Comparison of ENCODE assay signal across 15 mouse cellular contexts in genomic region chr3:21544456-21544855, GRCm38 (mm10).
A peak's percentile ranks its signal among the peaks of the same experiment; 100 is the strongest.
DNase-seq lines count a peak whose midpoint lies in the region; ATAC-seq and TF ChIP-seq lines count a peak whose summit lies in the region.
"Had no signal": no experiment of that assay in that cellular context is flagged by ENCODE, and none has a peak within 500 bp of the region (broad histone marks: within the 10 kb centered on the region; RNA-seq: fewer than 3 reads in every experiment).

No protein-coding gene starts in this region.

- H3K27me3 ChIP-seq in forebrain, embryonic 12.5 days: no peaks in the 10 kb centered on the region
- peaks cover 4% of the 10 kb centered on the region; the same call in 1 of the 2 replicates for H3K27me3 ChIP-seq in forebrain, embryonic 10.5 days (ENCODE audit: poor library complexity, severe bottlenecking)
- H3K27me3 ChIP-seq: liver, embryonic 12.5 days had no signal

- intact Hi-C loops in left cerebral cortex, adult 2 months (cut with DNase I): no loop called here
- intact Hi-C loops in heart, postnatal 36 days (cut with DNase I): no loop called here

- no peak for TF ChIP-seq CTCF in left cerebral cortex, adult 2 months (IDR thresholded peaks at IDR 0.05)

- WGBS in forebrain, embryonic 12.5 days: 75% methylated on average over 2 of the region's 2 CpGs
- 66% methylated on average over 2 of the region's 2 CpGs for WGBS in forebrain, embryonic 10.5 days

- peaks cover 14% of the 10 kb centered on the region; the same call in 1 of the 2 replicates for H3K4me1 ChIP-seq in forebrain, embryonic 12.5 days
- peaks cover 24% of the 10 kb centered on the region for H3K4me1 ChIP-seq in forebrain, embryonic 10.5 days
- H3K4me1 ChIP-seq: liver, embryonic 12.5 days had no signal

- H3K4me2 ChIP-seq in forebrain, embryonic 12.5 days: no peak overlapping the region
- H3K4me2 ChIP-seq: liver, embryonic 12.5 days had no signal

- no peak overlapping the region for H3K9ac ChIP-seq in forebrain, embryonic 12.5 days
- H3K9ac ChIP-seq: liver, embryonic 12.5 days had no signal

- no peak for DNase-seq in forebrain, embryonic 10.5 days (ENCODE audit: extremely low spot score, low spot score)
- peak; percentile 87 for DNase-seq in right cerebral cortex, adult 18-20 months
- no peak for DNase-seq in right cerebral cortex, postnatal 14 days
- DNase-seq in left cerebral cortex, adult 2 months (ENCODE audit: extremely low spot score in 1 of 2, low spot score in 2 of 2): peak; percentile 36 to 58
- DNase-seq in telencephalon, adult 2 months (ENCODE audit: low read depth, low spot score): peak; percentile 90
- DNase-seq in lung, postnatal 4 days: no peak
- no peak for DNase-seq in heart, postnatal 36 days
- DNase-seq: cerebellum, postnatal 25 days; gastrocnemius, postnatal 36 days; lung, postnatal 14 days; thymus, adult 2 months had no signal

- H3K36me3 ChIP-seq in forebrain, embryonic 12.5 days (replicated peaks): no peaks in the 10 kb centered on the region
- H3K36me3 ChIP-seq in forebrain, embryonic 10.5 days (replicated peaks): no peaks in the 10 kb centered on the region
- H3K36me3 ChIP-seq: G1E; liver, embryonic 12.5 days had no signal

- H3K4me3 ChIP-seq in forebrain, embryonic 12.5 days (replicated peaks): no peak overlapping the region
- no peak overlapping the region for H3K4me3 ChIP-seq in forebrain, embryonic 10.5 days
- no peak overlapping the region for H3K4me3 ChIP-seq in left cerebral cortex, adult 2 months
- H3K4me3 ChIP-seq: liver, embryonic 12.5 days had no signal

- H3K9me3 ChIP-seq in forebrain, embryonic 12.5 days: no peaks in the 10 kb centered on the region
- no peaks in the 10 kb centered on the region for H3K9me3 ChIP-seq in forebrain, embryonic 10.5 days
- H3K9me3 ChIP-seq: G1E; liver, embryonic 12.5 days had no signal

- ATAC-seq in forebrain, embryonic 12.5 days (ENCODE audit: low FRiP score): no peak
- ATAC-seq: activated CD4-positive, CD25-positive, alpha-beta regulatory T cell, adult 4 months; liver, embryonic 12.5 days had no signal

- 0 out of 2 replicates have a peak overlapping the region, but pooled peaks have one; percentile 37 for H3K27ac ChIP-seq in forebrain, embryonic 12.5 days
- no peak overlapping the region for H3K27ac ChIP-seq in forebrain, embryonic 10.5 days
- no peak overlapping the region; the same call in 1 of the 2 replicates for H3K27ac ChIP-seq in left cerebral cortex, adult 2 months
- H3K27ac ChIP-seq: liver, embryonic 12.5 days had no signal

Comparison
In these comparisons a context has a peak if more than half of its experiments do, and no peak if none do; other contexts are left out.
1. DNase-seq: peak in right cerebral cortex, adult 18-20 months (single experiment), left cerebral cortex, adult 2 months (2 of 2) and telencephalon, adult 2 months (single experiment); none in forebrain, embryonic 10.5 days (single experiment), right cerebral cortex, postnatal 14 days (single experiment), lung, postnatal 4 days (0 of 2) and heart, postnatal 36 days (0 of 2).